Mouse (Mus musculus) CD8-positive naive resting alpha-beta T cell, adult 57 days (primary cell): ENCODE results near the gene Gm21560. TPM values are rescaled to one million over a fixed set of nuclear protein-coding genes. Genes with fewer than 3 reads are reported as not detected.

Experiments
- total RNA-seq: library from RNA; stranded (reverse); gene quantifications from one replicate; pipeline ENCODE4 v1.2.4, GENCODE M21; 2023

Gene Gm21560
- total RNA-seq = not detected

DNA sequence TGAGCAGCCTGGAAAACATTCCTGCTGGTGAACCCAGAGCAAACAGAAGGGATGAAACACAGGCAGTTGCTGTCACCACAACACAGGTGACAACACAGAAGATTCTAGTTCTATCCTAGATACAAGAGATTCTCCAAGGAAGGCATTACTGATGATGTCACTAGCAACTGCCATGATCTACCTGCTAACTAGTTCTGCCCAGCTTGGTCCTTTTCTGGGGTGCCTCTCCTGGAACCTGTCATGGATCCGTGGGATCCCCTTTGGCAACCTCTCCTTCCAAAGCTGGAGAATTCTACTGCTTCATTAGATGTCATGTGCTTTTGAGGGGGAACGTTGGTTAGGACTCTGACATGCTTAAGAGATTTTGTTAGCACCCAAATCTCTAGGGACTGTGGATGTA lies at the start of gene Gm21560:
TSS of gene Gm21560 (minus strand) at position 101 of the 400 bp plus-strand sequence.

Other genes with a start within 250 kb of the Gm21560 start
- not detected for gene Gm3453, start 240.2 kb downstream of the Gm21560 start, total RNA-seq
- gene Gm6337, start 161.0 kb downstream of the Gm21560 start, total RNA-seq = not detected
- not detected for gene Gm8206, start 125.3 kb downstream of the Gm21560 start, total RNA-seq
- gene Gm3468, start 110.6 kb downstream of the Gm21560 start, total RNA-seq = not detected
- not detected for gene Gm3476, start 93.5 kb downstream of the Gm21560 start, total RNA-seq
- not detected for gene Gm3411, start 68.0 kb upstream of the Gm21560 start, total RNA-seq
- gene Gm21103, start 85.6 kb upstream of the Gm21560 start, total RNA-seq = not detected
- gene Gm3618, start 124.4 kb upstream of the Gm21560 start, total RNA-seq = not detected
- gene Gm16440, start 171.0 kb upstream of the Gm21560 start, total RNA-seq = not detected
- gene Gm3591, start 193.2 kb upstream of the Gm21560 start, total RNA-seq = not detected
- not detected for gene Gm3594, start 225.3 kb upstream of the Gm21560 start, total RNA-seq